Mouse (Mus musculus) G1E (cell line): ENCODE results near the gene Tmtc4.

Experiments
- CTCF ChIP-seq: IDR thresholded peaks from 2 replicates; pipeline ENCODE4 v1.5.1; 2012; ENCODE audit warnings: low read depth, low read length, inconsistent platforms, mixed read lengths
- GATA1 ChIP-seq: IDR thresholded peaks from 2 replicates; pipeline ENCODE4 v1.6.1; 2012; ENCODE audit warnings: borderline replicate concordance, low read length, inconsistent platforms, mixed read lengths
- POLR2AphosphoS5 ChIP-seq: IDR thresholded peaks from 2 replicates; pipeline ENCODE4 v1.6.1; 2012; ENCODE audit warnings: low read depth, low read length, inconsistent platforms; ENCODE audit not compliant: insufficient replicate concordance
- TAL1 ChIP-seq: conservative IDR thresholded peaks from 2 replicates; pipeline ENCODE4 v1.6.1; 2012; ENCODE audit warnings: low read depth, low read length, inconsistent platforms, mixed read lengths

GRCm38 (mm10) chr14:123016310-123016709 lies 32.5 kb upstream of the Tmtc4 start:
- TF ChIP-seq CTCF, result no peak
- TF ChIP-seq TAL1, result no peak
- no peak for TF ChIP-seq POLR2AphosphoS5
- TF ChIP-seq GATA1, result no peak
